Mouse (Mus musculus) spleen, postnatal 14 days (tissue): ENCODE measurements around the gene Dmrtc1c1.
"Not testable (repeated sequence)": the region's sequence is repeated elsewhere in the genome, so short reads cannot be mapped to it uniquely, and the experiment has no call there.

ENCODE experiments used
- DNase-seq, 2 experiments: peaks; one replicate each; pipeline ENCODE4 v3.0.0; 2021 to 2022; ENCODE audit warnings: low spot score in 2 of 2

The Dmrtc1c1 gene

DNA sequence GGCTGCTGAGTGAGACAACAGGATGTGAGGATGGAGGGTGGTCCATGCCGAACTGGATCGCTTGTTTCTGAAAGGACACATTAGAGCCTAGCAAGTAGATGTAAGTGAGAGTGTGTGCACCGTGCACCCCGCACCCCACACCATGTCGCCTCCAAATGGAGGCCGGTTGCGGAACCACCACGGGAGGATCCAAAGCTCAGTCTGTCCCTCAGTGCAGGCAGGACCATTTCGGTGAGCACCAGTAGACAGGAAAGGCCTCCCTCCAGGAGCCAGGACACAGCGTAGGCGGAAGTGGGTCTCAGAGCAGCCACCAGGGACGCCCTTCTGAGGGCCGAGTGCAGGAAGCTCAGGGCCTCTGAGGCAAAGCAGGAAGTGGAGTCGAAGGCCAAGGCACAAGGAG is at the start of gene Dmrtc1c1:
Gene Dmrtc1c1, plus strand, starts transcription at position 301 of the 400 bp plus-strand sequence.
- DNase-seq: not testable (repeated sequence)

DNA sequence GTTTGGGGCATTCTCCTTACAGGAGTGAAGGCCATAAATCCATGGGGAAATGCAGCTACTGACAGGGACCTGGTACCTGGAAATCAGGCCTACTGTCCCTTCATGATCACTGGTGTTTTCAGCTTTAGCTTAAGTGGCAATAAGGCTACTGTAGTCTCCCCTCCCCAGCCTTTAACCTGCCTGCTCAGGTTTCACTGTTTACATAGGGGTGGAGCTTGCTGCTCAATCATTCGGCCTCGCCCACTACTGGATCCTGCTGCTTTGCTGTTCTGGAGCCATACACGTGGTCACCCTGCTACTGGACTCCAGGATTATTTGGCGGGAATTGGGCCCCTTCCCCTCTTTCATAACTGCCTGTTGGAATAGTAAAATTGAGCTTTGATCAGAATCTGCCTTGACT is 36.9 kb upstream of the Dmrtc1c1 start:
- no peak for DNase-seq

GRCm38 (mm10) chrX:102812311-102812710 is 9.5 kb downstream of the Dmrtc1c1 start:
- no peak for DNase-seq

GRCm38 (mm10) chrX:102854516-102854915 is 51.8 kb downstream of the Dmrtc1c1 start, which contains the start of gene Dmrtc1c2:
Gene Dmrtc1c2, minus strand, starts transcription at chrX:102854616.
- not testable (repeated sequence) for DNase-seq
